Mouse (Mus musculus) myocyte (in vitro differentiated cells): ENCODE measurements around the gene Tekt1. TPM values are rescaled to one million over a fixed set of nuclear protein-coding genes. Genes with fewer than 3 reads are reported as not detected.
A peak's percentile ranks its signal among the peaks of the same experiment; 100 is the strongest.

Experiments used
- H3K27me3 ChIP-seq: one replicate; pipeline ENCODE4 v1.6.1; 2011; ENCODE audit not compliant: control insufficient read depth, insufficient read depth, insufficient read length
- H3K36me3 ChIP-seq: one replicate; pipeline ENCODE4 v1.6.1; 2011; ENCODE audit not compliant: control insufficient read depth, insufficient read depth
- H3K4me2 ChIP-seq: one replicate; pipeline ENCODE4 v1.6.1; 2011; ENCODE audit warnings: low read depth, control low read depth
- H3K4me3 ChIP-seq: one replicate; pipeline ENCODE4 v1.5.1; 2011; ENCODE audit warnings: mild to moderate bottlenecking, control low read depth, moderate library complexity
- H3K79me2 ChIP-seq: one replicate; pipeline ENCODE4 v1.6.1; 2011; ENCODE audit not compliant: control insufficient read depth, insufficient read depth
- H3ac ChIP-seq: one replicate; pipeline ENCODE4 v1.6.1; 2011; ENCODE audit not compliant: control insufficient read depth, insufficient read length
- CEBPB ChIP-seq: IDR thresholded peaks from 2 replicates; pipeline ENCODE4 v1.6.1; 2011; ENCODE audit warnings: mild to moderate bottlenecking, moderate library complexity; ENCODE audit not compliant: poor library complexity, insufficient read depth, severe bottlenecking
- E2F4 ChIP-seq: IDR thresholded peaks from one replicate; pipeline ENCODE4 v1.6.1; 2011; ENCODE audit warnings: mild to moderate bottlenecking, control low read depth, moderate library complexity; ENCODE audit not compliant: insufficient read depth
- MAX ChIP-seq: IDR thresholded peaks from one replicate; pipeline ENCODE4 v1.6.1; 2011; ENCODE audit warnings: low read depth, mild to moderate bottlenecking, control low read depth
- MYOD1 ChIP-seq, 3 experiments: IDR thresholded peaks; one replicate each; pipeline ENCODE4 v1.6.1; 2011; ENCODE audit warnings: control low read depth in 2 of 3, low read depth in 2 of 3, mild to moderate bottlenecking in 2 of 3, moderate library complexity in 1 of 3; ENCODE audit not compliant: insufficient read length in 2 of 3, control insufficient read depth in 1 of 3
- MYOG ChIP-seq, 3 experiments: IDR thresholded peaks; one replicate each; pipeline ENCODE4 v1.6.1; 2011; ENCODE audit warnings: control low read depth in 2 of 3, low read depth in 2 of 3, mild to moderate bottlenecking in 2 of 3; ENCODE audit not compliant: insufficient read length in 2 of 3, control insufficient read depth in 1 of 3, insufficient read depth in 1 of 3
- POLR2A ChIP-seq: IDR thresholded peaks from one replicate; pipeline ENCODE4 v1.6.1; 2011; ENCODE audit warnings: low read depth, mild to moderate bottlenecking, control low read depth, moderate library complexity; ENCODE audit not compliant: insufficient read length
- POLR2AphosphoS2 ChIP-seq: IDR thresholded peaks from one replicate; pipeline ENCODE4 v1.6.1; 2011; ENCODE audit warnings: low read depth, control low read depth; ENCODE audit not compliant: insufficient read length
- REST ChIP-seq: IDR thresholded peaks from one replicate; pipeline ENCODE4 v1.6.1; 2011; ENCODE audit warnings: mild to moderate bottlenecking, control low read depth, moderate library complexity; ENCODE audit not compliant: insufficient read depth, insufficient read length
- SRF ChIP-seq: IDR thresholded peaks from one replicate; pipeline ENCODE4 v1.6.1; 2011; ENCODE audit warnings: low read depth; ENCODE audit not compliant: control insufficient read depth, insufficient read length
- TCF12 ChIP-seq: IDR thresholded peaks from one replicate; pipeline ENCODE4 v1.6.1; 2011; ENCODE audit warnings: mild to moderate bottlenecking, control low read depth; ENCODE audit not compliant: poor library complexity, insufficient read depth, severe bottlenecking
- TCF3 ChIP-seq: IDR thresholded peaks from one replicate; pipeline ENCODE4 v1.6.1; 2011; ENCODE audit warnings: low read depth, control low read depth; ENCODE audit not compliant: insufficient read length
- USF1 ChIP-seq: IDR thresholded peaks from one replicate; pipeline ENCODE4 v1.6.1; 2011; ENCODE audit warnings: low read depth, mild to moderate bottlenecking, control low read depth, moderate library complexity
- polyA plus RNA-seq: library from polyadenylated mRNA; unstranded; fragments of >200 nt; fragmentation: generic; extraction: Trizol; gene quantifications from one replicate; pipeline ENCODE4 v1.2.1, GENCODE M21; 2012; ENCODE audit warnings: missing spikeins

Gene Tekt1
- polyA plus RNA-seq, 1 experiment, result not detected

DNA sequence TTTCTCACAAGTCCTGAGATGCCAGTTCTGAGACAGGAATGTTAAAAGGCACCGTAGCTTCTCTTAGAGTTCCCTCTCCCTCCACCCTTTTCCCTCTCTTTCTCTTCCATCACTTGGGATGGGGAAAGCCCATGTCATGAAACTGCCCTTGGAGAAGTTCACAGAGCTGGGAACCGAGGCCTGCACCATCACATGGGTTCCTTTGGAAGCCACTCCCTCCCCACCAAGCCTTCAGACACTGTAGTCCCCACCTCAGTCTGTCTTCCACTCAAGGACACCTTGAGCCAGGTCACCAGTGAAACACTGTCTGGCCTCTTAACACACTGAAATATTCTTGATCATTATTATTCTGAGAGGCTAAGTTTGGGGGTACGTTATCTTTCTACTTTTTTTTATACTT, 9.1 kb downstream of the Tekt1 start:
- no peak overlapping the region for H3ac ChIP-seq
- no peak overlapping the region for H3K4me2 ChIP-seq
- no peak for TF ChIP-seq TCF12
- no peak for TF ChIP-seq MYOG (IDR thresholded peaks at IDR 0.05; ENCODE audit: control insufficient read depth in 1 of 3, insufficient read depth in 1 of 3, insufficient read length in 2 of 3, low read depth in 2 of 3)
- no peak for TF ChIP-seq CEBPB
- no peak for TF ChIP-seq POLR2A
- no peak for TF ChIP-seq E2F4
- TF ChIP-seq POLR2AphosphoS2, result no peak
- no peak for TF ChIP-seq TCF3
- TF ChIP-seq SRF, result no peak
- no peak for TF ChIP-seq USF1
- TF ChIP-seq MAX, result no peak
- no peak for TF ChIP-seq REST
- no peak for TF ChIP-seq MYOD1 (IDR thresholded peaks at IDR 0.05; ENCODE audit: control insufficient read depth in 1 of 3, insufficient read length in 2 of 3, low read depth in 2 of 3)
- H3K79me2 ChIP-seq, result no peaks in the 10 kb centered on the region
- H3K4me3 ChIP-seq, result no peak overlapping the region
- peaks cover 9% of the 10 kb centered on the region for H3K27me3 ChIP-seq
- H3K36me3 ChIP-seq, result no peaks in the 10 kb centered on the region

DNA sequence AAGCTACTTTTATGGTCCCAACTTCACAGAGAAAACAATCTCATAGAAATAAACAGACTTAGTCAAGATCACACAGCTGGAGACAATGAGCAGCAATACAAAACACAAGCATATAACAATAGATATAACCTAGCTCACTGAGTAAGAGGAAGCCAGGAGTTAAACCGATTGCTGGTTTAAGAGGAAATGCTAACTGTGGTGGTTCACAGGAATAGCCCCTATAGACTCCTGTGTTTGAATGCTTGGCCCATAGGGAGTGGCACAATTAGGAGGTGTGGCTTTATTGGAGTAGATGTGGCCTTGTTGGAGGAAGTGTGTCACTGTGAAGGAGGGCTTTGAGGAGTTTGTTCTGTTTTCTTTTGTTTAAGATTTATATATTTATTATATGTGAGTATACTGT, 10.0 kb downstream of the Tekt1 start:
- Histone ChIP-seq H3K4me3 (no peak overlapping the region), H3ac (no peak overlapping the region), H3K4me2 (no peak overlapping the region), H3K79me2 (no peaks in the 10 kb centered on the region), H3K27me3 (peaks cover 9% of the 10 kb centered on the region), H3K36me3 (no peaks in the 10 kb centered on the region)
- TF ChIP-seq TCF12, result no peak
- TF ChIP-seq POLR2AphosphoS2, result no peak
- TF ChIP-seq SRF, result no peak
- TF ChIP-seq POLR2A, result no peak
- no peak for TF ChIP-seq MYOD1 (IDR thresholded peaks at IDR 0.05; ENCODE audit: control insufficient read depth in 1 of 3, insufficient read length in 2 of 3, low read depth in 2 of 3)
- TF ChIP-seq CEBPB, result no peak
- TF ChIP-seq REST, result no peak
- TF ChIP-seq TCF3, result no peak
- no peak for TF ChIP-seq MAX
- no peak for TF ChIP-seq E2F4
- TF ChIP-seq MYOG (IDR thresholded peaks at IDR 0.05; ENCODE audit: control insufficient read depth in 1 of 3, insufficient read depth in 1 of 3, insufficient read length in 2 of 3, low read depth in 2 of 3), result no peak
- TF ChIP-seq USF1, result no peak

- TF ChIP-seq REST (no peak), POLR2A (no peak), USF1 (no peak), POLR2AphosphoS2 (no peak), CEBPB (no peak), MAX (no peak), MYOG (IDR thresholded peaks at IDR 0.05; ENCODE audit: control insufficient read depth in 1 of 3, insufficient read depth in 1 of 3, insufficient read length in 2 of 3, low read depth in 2 of 3) (no peak), E2F4 (no peak), TCF12 (no peak), MYOD1 (IDR thresholded peaks at IDR 0.05; ENCODE audit: control insufficient read depth in 1 of 3, insufficient read length in 2 of 3, low read depth in 2 of 3) (no peak), TCF3 (no peak), SRF (no peak)
- no peak overlapping the region for H3ac ChIP-seq
- peak overlapping the region; percentile 32 for H3K4me2 ChIP-seq
- H3K4me3 ChIP-seq, result no peak overlapping the region
- no peaks in the 10 kb centered on the region for H3K27me3 ChIP-seq
- H3K36me3 ChIP-seq, result no peaks in the 10 kb centered on the region
- H3K79me2 ChIP-seq, result no peaks in the 10 kb centered on the region
Measured at GRCm38 (mm10) chr11:72349652-72350051, 12.6 kb downstream of the Tekt1 start.

GRCm38 (mm10) chr11:72349016-72349415, 13.2 kb downstream of the Tekt1 start:
- no peak overlapping the region for H3K4me3 ChIP-seq
- TF ChIP-seq POLR2A (no peak), TCF3 (no peak), MYOG (IDR thresholded peaks at IDR 0.05; ENCODE audit: control insufficient read depth in 1 of 3, insufficient read depth in 1 of 3, insufficient read length in 2 of 3, low read depth in 2 of 3) (no peak), TCF12 (no peak), CEBPB (no peak), E2F4 (no peak), SRF (no peak)
- no peaks in the 10 kb centered on the region for H3K27me3 ChIP-seq
- no peak overlapping the region for H3ac ChIP-seq
- no peaks in the 10 kb centered on the region for H3K79me2 ChIP-seq
- peak overlapping the region; percentile 24 for H3K4me2 ChIP-seq
- no peaks in the 10 kb centered on the region for H3K36me3 ChIP-seq

GRCm38 (mm10) chr11:72348563-72348962, 13.7 kb downstream of the Tekt1 start:
- no peaks in the 10 kb centered on the region for H3K36me3 ChIP-seq
- H3K27me3 ChIP-seq, result no peaks in the 10 kb centered on the region
- H3K4me3 ChIP-seq, result no peak overlapping the region
- TF ChIP-seq REST (no peak), SRF (no peak), MYOG (IDR thresholded peaks at IDR 0.05; ENCODE audit: control insufficient read depth in 1 of 3, insufficient read depth in 1 of 3, insufficient read length in 2 of 3, low read depth in 2 of 3) (no peak), MAX (no peak), POLR2AphosphoS2 (no peak), CEBPB (no peak), TCF12 (no peak)
- H3K79me2 ChIP-seq, result no peaks in the 10 kb centered on the region
- peak overlapping the region; percentile 24 for H3K4me2 ChIP-seq
- no peak overlapping the region for H3ac ChIP-seq
